Mouse (Mus musculus): ENCODE measurements at regions not wholly inside any gene's neighbourhood (a gene's known extent, or its start where the extent isn't known, plus 50 kb on each side); places are given as distances from the start of the nearest gene placed in this dataset.

DNA sequence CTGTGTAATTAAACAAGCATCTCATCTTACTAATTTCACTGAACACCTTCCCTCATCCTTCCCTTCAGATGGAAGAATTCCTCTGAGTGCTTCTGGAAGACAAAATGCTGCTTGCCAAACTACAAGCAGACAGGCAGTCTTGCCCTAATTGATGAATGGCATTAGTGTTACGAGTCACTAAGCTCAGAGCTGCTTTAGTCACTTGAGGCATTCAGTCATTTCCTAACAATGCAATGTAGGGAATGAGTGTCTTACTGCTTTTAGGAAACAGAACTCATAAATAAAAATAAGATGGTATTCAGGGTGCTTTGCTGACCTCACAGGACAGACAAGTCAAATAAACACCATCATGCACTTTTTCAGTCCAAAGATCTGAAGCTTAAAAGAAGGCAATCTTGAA, 285.1 kb upstream of the Paip1 start:
- DNase-seq: no peak

- DNase-seq: no peak
Observed at GRCm38 (mm10) chr13:119145713-119146112, 282.7 kb upstream of the Paip1 start.

GRCm38 (mm10) chr13:119147701-119148100, 280.7 kb upstream of the Paip1 start:
- no peak for DNase-seq

DNA sequence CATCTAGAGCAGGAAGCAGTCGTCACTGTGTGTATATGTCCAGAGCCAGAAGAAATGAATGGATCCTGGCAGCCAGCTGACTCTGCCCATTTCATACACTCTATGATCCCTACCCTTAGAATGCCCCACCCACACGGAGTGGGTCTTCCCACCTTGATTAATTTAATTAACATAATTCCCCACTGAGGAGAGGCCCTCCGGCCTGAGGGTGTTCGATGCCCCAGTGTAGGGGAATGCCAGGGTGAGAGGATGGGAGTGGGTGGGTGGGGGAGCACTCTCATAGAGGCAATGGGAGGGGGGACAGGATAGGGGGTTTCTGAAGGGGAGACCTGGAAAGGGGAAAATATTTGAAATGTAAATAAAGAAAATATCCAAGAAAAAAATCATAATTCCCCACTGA, 279.3 kb upstream of the Paip1 start:
- DNase-seq: no peak

DNA sequence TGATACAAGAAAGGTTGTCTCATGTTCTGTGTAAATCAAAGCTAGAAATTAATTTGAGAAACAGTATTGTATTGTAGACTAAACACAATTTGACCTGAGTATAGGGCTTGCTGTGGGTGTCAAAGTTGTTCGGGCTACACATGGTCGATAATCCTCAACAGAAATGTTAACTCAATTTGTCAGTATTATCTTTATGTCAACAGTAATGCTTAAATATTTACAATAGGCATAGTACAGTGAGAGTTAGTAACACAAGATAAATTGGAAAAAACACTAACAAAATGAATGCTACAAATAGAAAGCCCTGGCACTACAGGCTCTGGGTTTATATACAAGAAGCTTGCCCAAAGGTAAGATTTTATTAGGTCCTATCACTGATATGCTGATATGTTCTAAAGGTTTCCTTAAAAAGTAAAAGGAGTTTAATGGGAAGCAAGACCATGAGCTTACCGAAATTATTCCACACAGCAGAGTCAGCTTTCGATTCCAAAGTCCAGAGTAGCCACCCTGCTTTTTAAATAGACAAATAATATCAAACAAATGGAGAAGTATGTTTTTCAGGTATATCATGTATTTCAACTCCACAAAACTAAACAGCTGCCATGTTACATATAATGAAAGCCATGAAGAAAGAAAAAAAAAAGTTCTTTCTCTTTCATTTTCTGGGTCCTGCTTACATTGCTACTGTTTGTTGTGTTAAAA, 277.4 kb upstream of the Paip1 start:
- DNase-seq: no peak

- DNase-seq: no peak
Observed at GRCm38 (mm10) chr13:119177753-119178152, 250.6 kb upstream of the Paip1 start.

GRCm38 (mm10) chr13:119178212-119178611, 250.2 kb upstream of the Paip1 start:
- DNase-seq: no peak

DNA sequence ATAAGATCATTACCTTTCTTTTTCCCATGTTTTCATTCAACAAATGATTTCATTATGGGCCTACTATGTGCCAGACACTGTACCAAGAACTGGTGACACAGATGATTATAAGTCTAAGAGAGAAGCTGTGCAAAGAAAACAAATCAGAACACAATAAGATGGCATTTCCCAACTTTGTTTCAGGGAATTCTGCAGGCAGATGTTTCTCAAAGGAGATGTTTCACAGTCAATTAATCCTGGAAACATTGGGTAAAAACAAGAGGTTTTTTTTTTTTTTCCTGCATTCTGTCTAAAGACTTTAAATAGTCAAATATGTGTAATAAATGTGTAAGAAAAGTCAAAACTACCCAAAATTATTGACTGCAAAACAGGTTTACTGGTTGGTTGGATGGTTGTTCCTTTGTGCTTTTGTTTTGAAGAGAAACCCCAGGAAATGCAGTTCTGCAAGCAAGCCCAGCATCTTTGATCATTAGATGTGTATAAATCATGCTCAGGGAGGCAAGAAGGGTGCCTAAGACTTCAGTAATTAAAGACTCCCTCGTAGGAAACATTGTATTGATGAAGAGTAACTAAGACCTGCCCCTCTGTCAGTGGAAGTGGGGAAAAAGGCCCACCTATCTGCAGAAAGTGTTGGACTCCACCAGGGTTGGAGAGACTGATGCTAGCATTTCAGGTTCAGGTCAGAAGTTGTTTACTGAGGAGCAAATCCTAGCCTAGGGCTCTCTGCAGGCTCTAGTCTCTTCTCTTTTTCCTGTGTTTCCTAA, 249.1 kb upstream of the Paip1 start:
- DNase-seq: no peak

DNA sequence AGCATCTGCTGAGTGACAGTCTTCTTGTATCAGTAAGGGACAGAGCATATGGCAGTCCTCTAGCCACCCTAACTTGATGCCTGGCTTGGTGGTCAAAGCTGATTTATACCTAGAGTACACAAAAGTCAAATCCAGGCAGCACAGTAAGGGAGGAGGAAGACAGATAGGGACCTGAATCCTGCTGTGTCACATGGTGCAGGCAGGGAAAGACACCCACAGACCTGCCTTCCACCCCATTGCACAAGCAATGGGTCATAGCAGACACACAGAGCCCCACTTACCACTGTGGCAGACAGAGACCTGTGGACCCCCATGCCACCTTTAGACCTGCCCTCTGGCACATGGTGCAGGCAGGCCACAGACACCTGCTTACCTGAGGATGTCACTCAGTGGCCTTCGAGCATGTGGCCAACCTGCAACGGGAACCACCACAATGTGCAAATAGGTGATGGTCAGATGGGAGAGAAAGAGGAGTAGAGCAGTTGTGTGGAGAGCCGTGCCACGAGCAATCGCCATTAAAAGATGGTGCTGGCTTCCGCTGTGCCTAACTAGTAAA, 244.0 kb upstream of the Paip1 start:
- no peak for DNase-seq

DNA sequence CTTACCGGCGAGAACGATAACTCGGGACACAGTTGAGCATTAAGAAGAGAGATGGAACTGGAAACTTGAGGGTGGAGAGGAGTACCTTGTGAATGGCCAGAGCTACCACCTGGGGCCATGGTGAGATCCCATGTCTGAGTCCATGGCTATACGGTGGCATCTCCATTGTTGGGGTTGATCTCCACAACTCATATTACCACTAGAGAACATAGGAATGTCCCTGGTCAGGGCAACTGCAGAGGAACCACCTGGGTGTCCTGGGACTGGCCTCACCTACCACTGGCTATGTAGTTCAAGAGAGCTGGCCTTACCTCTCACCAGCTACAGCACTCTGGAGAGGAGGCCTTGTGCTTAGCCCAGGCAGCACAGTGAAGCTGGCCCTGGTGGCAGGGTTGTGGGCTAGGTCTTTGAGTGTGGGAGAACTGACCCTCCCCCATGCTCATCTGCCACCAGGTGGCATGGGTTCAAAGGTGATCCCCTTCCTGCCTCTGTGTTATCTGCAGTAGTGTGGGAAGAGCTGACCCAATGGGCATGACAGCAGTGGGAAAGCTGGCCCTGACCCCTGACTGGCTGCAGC, 242.7 kb upstream of the Paip1 start:
- no peak for DNase-seq

DNA sequence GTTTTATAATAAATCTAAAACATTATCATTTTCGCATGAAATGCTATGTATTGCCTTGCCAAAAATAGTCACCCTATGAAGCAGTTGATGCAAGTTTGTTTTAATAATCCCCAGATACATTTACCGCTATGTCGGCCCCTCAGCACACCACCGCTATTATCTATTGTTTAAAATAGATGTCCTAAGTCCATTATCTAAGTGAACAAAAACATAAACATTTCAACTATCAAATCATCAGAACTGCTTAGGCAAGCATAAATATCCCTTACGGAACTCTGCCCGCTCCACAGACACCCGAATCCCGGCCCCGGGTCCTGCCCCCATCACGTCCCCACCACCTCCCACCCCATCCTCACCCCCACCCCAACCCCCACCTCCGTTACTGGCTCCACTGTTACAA, 196.8 kb upstream of the Paip1 start:
- no peak for DNase-seq

DNA sequence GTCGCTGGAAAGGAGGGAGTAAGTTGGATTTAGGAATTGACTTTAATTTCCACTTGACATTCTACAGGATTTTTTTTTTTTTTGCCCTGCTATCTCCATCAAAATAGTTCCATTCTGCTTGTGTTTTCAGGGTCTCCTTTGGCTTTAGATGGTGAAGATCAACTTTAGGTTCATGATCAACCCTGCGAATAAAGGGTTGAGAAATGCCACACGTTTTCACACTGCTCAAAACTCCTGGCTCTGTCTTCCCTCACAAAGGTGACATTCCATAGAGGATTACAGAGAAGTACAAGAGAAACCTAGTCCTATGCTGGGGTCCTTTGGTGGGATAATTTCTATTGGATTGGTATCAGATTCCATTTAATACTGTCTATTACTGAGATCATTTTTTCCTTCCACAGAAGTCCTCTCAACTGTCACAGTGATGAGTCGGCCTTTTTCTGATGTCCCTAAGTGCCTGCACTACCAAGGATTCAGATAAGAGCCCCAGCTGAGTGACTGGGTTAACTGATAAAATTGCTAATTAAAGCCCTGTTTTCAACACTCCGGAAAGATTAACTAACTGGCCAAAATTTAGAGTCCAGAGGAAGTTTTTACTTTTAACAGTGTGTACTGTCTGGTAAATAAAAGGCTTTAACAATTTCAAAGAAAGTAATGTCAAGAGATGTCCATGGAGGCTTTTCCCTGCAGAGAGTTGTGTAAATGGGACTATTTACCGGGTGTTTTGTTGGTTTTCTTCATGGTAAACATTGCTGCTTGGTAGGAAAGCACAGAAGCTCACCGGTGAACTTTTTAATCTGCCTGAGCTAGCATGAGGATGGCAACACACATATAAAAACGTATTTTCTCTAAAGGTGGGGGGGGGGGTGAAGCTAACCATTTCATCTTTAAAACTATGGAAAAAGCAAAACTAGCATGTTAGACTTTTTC, 196.0 kb upstream of the Paip1 start:
- DNase-seq: no peak

DNA sequence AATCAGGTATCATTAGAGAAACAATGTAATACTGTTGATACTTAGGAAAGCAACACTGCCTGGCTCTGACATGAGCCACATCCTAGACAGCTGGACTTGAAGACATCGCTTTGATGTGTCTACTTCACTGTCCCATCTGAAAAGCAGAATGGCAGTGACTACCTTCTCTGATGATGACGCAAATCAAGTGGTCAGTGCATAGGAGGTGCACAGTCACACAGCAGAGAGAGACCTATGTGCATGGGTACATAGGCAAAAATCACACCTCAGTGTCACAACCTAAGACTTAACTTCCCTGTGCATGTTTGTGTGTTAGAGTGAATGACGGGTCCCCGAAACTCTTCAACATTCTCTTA, 195.4 kb upstream of the Paip1 start:
- no peak for DNase-seq

DNA sequence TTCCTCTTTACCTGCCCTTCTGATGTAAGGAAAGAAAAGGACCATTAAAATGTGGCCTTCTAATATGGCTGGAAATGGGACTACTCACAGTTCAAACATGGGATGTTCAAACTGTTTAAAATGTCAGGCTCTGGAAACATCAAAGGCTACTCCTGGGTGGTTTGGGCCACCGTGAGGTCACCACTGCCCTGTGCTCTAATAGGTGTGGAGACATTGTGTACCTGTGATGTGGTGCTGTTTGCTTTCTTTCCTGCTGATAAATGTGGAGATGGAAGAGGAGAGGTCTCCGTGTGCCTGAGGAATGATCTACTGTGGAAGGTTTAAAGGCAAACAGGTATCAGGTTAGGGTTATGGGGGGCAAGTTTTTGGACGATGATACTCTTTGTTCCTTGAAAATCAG, 194.5 kb upstream of the Paip1 start:
- no peak for DNase-seq

- DNase-seq: no peak
Observed at GRCm38 (mm10) chr13:119242358-119242757, 186.0 kb upstream of the Paip1 start.

DNA sequence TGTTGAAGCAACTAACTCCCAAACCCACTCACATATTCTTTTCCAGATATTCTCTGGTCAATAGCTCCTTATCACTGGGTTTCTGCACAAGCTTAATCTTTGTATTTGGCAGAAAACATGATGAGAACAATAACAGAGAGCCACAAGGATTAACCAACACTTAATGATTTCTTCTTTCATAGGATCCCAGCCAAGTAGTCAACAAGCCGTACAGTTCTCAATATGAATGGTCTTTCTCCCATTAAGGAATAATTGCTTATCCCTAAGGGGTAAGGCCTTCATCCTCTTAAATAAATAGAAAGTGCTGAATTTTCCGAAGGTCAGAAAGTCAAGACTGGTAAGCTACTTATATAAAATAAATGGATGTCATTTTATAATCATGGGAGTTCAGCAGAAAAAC, 181.3 kb upstream of the Paip1 start:
- DNase-seq: no peak

DNA sequence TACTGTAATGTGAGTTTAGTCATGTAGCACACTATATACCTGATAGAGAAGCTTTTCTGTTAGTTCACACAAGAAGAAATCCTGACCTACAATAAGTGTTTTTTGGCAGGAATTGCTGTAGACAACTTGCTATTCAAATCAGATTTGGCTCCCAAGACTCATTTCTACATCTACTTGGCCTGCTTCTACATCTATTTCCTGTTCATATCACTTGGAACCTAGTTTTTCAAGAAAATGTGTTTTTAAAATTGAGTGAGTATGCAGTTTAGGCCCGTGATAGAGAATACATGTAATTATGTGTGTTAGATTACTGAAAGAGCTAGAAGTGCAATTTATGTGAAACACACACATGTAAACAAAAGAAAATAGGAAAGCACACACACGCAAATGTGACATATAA, 176.4 kb upstream of the Paip1 start:
- no peak for DNase-seq

DNA sequence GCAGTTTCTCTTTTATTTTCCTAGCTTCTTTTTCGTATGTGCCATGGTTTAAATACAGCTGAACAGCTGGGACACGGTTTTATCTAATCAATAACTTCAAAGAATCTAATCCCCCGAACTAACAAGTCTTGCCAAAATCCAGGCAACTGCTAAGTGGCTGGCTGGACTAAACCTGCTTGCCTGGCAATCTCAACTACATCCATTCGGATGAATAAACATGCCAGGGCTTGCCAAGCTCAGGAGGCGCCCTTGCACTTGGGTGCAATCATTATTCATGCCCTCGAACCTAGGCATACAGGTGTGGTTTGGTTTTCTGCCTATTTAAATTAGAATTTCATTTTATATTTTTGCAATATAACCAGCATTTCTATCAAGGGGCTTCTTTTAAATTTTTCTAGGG, 172.1 kb upstream of the Paip1 start:
- DNase-seq: no peak

- no peak for DNase-seq
Observed at GRCm38 (mm10) chr13:119258515-119258914, 169.9 kb upstream of the Paip1 start.

DNA sequence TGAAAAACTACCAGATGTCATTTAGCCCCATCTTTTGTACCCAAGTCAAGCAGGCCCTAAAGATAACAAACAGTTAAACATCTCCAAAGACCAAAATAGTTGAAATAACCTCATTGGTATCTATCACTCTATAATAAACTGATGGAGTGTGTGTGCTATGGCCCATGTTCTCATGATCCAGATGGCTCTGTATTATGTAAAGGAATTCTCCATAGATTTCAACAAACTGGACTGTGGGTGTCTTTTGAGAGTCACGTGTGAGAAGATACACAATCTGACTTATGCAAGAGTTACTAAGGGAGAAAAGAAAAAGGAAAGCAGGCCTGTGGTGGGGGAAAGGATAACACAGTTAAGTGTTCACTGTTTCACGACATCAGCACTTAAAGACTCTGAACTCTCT, 164.8 kb upstream of the Paip1 start:
- no peak for DNase-seq

DNA sequence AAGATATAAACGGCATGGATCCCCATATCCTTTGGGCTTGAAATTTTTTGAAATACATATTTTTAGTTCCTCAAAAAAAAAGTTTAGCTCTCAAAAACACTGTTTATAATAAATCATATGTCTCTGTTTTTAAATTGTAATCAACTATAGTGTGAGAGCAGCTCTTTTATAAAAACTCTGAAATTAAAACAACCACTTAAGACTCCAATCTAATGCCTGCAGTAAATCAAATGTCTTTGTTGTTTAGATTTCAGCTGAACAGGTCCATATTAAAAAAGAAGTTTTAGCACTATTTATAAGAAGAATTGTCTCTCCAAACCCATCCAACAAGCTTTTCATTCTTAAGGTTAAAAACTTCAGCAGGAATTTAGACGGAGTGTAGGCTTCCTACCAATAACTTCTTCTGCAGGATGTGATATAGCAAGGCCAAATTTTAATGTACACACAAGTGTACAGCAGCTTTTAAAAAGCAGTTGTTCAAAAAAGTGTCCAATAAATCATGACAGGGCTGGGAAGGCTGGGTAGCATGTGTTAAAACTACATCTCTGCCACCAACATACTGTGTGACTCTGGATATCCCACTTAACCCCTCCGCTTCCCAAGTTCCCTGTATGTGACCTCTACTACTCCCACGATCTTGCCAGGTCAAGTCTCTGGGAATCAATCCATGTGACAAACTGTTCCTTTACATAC, 160.6 kb upstream of the Paip1 start:
- DNase-seq: no peak

GRCm38 (mm10) chr13:119268301-119268675, 160.1 kb upstream of the Paip1 start:
- no peak for DNase-seq
